In the genomic region with DNA sequence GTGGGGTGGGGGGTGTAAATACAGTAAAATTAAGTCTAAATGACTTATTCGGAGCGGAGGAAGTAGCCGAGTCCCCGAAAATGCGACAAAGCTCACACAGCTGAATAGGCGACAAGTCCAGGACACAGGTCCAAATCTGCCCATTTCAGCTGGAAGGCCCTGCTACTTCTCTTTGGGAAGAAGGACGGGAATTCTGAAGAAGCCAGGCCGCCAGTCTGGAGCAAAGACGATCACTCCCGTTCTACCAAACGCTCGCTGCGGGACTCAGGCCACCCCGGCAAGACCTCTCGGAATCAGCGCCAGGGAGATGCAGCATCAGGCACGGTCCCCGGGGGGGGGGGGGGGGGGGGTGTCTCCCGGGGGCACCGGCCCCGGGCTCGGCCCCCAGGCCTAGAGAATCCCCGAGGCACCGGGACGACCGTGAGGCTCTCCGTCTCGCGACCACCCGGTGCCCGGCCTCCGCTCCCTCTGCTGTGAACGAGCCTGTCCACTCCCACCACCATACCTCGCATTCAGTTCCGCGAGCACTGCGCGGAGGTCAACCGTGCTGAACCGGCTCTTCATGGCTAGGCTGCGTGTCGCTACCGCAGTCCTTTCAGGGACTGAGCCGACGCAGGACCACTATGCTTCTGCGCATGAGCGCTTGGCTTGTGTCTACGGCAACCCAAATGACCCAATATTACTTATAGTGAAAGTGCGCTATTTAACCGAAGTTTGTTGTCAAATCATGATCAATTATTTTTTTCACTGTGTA, we compare ENCODE assay signal across 8 mouse cellular contexts. TPM values are rescaled to one million over a fixed set of nuclear protein-coding genes. Genes with fewer than 3 reads are reported as not detected.
DNase-seq lines count a peak whose midpoint lies in the region; ATAC-seq and TF ChIP-seq lines count a peak whose summit lies in the region.

Nemf (minus strand) TSS at position 620 of the 754 bp plus-strand sequence.

- no peak for TF ChIP-seq CTCF in gastrocnemius, adult 2 months (IDR thresholded peaks at IDR 0.05)
- TF ChIP-seq CTCF in hindbrain, postnatal 0 days (IDR thresholded peaks at IDR 0.05; ENCODE audit: low read depth), result no peak
- no peak for TF ChIP-seq CTCF in left cerebral cortex, adult 2 months (IDR thresholded peaks at IDR 0.05)

- peak within 1 kb of the TSS; percentile 92 for H3K9ac ChIP-seq in hindbrain, postnatal 0 days (replicated peaks; ENCODE audit: low read length)

- H3K27me3 ChIP-seq in hindbrain, postnatal 0 days (ENCODE audit: insufficient read depth, low read length), result no peaks in the 10 kb centered on the region

- DNase-seq in WW6 (ENCODE audit: low read depth, low spot score), result peak; percentile 64
- peak; percentile 57 to 70 for DNase-seq in cerebellum, postnatal 4 days (ENCODE audit: low spot score in 2 of 2)
- peak; percentile 91 for DNase-seq in gastrocnemius, adult 2 months
- peak; percentile 95 for DNase-seq in hindbrain, postnatal 0 days (ENCODE audit: low spot score)
- peak; percentile 85 to 86 for DNase-seq in left cerebral cortex, adult 2 months (ENCODE audit: extremely low spot score in 1 of 2, low spot score in 2 of 2)
- peak; percentile 90 to 91 for DNase-seq in right cerebral cortex, adult 2 months (ENCODE audit: low spot score in 2 of 2)
- peak; percentile 83 for DNase-seq in urinary bladder, postnatal 14 days (ENCODE audit: low spot score)

- intact Hi-C loops in gastrocnemius, adult 2 months (cut with DNase I), result no loop called here
- intact Hi-C loops in left cerebral cortex, adult 2 months (cut with DNase I), result no loop called here

- peak; percentile 53 for ATAC-seq in hindbrain, postnatal 0 days
- peak; percentile 67 for ATAC-seq in megakaryocyte, adult 5-6 weeks (ENCODE audit: poor library complexity, severe bottlenecking)

- H3K4me1 ChIP-seq in hindbrain, postnatal 0 days (ENCODE audit: insufficient read depth, low read length), result peaks cover 4% of the 10 kb centered on the region; the same call in 1 of the 2 replicates

- no peaks in the 10 kb centered on the region for H3K9me3 ChIP-seq in hindbrain, postnatal 0 days (ENCODE audit: low read length)

- H3K4me2 ChIP-seq in hindbrain, postnatal 0 days (ENCODE audit: low read depth, low read length), result peak within 1 kb of the TSS; percentile 85

- peaks cover 12% of the 10 kb centered on the region; the same call in 1 of the 2 replicates for H3K36me3 ChIP-seq in hindbrain, postnatal 0 days (ENCODE audit: insufficient read depth, low read length)

- H3K4me3 ChIP-seq in gastrocnemius, adult 2 months, result peak within 1 kb of the TSS; percentile 82
- peak within 1 kb of the TSS; percentile 83 for H3K4me3 ChIP-seq in hindbrain, postnatal 0 days (ENCODE audit: low read length)
- peak within 1 kb of the TSS; percentile 81 for H3K4me3 ChIP-seq in left cerebral cortex, adult 2 months

- H3K27ac ChIP-seq in gastrocnemius, adult 2 months, result peak within 1 kb of the TSS; percentile 95
- H3K27ac ChIP-seq in hindbrain, postnatal 0 days, result peak within 1 kb of the TSS; percentile 81
- H3K27ac ChIP-seq in left cerebral cortex, adult 2 months, result peak within 1 kb of the TSS; percentile 77

- 1% methylated on average over 46 of the region's 50 CpGs for whole genome bisulfite sequencing in hindbrain, postnatal 0 days

RNA-seq across cellular contexts. Expression of gene Nemf, which starts in this region (rescaled TPM):
- 10 to 100 TPM; 23.1 to 23.6 TPM for total RNA-seq in gastrocnemius, adult 2 months (2021)
- 24.9 and 34.3 TPM in 2 replicates for total RNA-seq in hindbrain, postnatal 0 days (2014; rRNA removed)
- polyA plus RNA-seq in hindbrain, postnatal 0 days (2015; fragmentation: Nextera tagmentation; extraction: Ambion mirVana), result 69.7 and 78.2 TPM in 2 replicates
- total RNA-seq in left cerebral cortex, adult 2 months (2021), result 10 to 100 TPM; 46.3 to 53.7 TPM
- 43.7 and 44.6 TPM in 2 replicates for total RNA-seq in megakaryocyte, adult 5-6 weeks (2015)
- total RNA-seq in megakaryocyte, adult 5-6 weeks (2017), result 67.3 and 79.7 TPM in 2 replicates

Comparison
In these comparisons a context has a peak if more than half of its experiments do, and no peak if none do; other contexts are left out.
1. Peak in every context shown above with its lines: DNase-seq, ATAC-seq, H3K4me3 ChIP-seq and H3K27ac ChIP-seq.